Mouse (Mus musculus) CD8-positive naive resting alpha-beta T cell, adult 2 months (primary cell): Measurements from ENCODE around the gene Fbxo2.
"Not testable (repeated sequence)": the region's sequence is repeated elsewhere in the genome, so short reads cannot be mapped to it uniquely, and the experiment has no call there.

ENCODE experiments used
- DNase-seq, 2 experiments: peaks; one replicate each; pipeline ENCODE4 v3.0.0; 2022; ENCODE audit warnings: low read depth in 2 of 2, low spot score in 2 of 2

Gene Fbxo2

DNA sequence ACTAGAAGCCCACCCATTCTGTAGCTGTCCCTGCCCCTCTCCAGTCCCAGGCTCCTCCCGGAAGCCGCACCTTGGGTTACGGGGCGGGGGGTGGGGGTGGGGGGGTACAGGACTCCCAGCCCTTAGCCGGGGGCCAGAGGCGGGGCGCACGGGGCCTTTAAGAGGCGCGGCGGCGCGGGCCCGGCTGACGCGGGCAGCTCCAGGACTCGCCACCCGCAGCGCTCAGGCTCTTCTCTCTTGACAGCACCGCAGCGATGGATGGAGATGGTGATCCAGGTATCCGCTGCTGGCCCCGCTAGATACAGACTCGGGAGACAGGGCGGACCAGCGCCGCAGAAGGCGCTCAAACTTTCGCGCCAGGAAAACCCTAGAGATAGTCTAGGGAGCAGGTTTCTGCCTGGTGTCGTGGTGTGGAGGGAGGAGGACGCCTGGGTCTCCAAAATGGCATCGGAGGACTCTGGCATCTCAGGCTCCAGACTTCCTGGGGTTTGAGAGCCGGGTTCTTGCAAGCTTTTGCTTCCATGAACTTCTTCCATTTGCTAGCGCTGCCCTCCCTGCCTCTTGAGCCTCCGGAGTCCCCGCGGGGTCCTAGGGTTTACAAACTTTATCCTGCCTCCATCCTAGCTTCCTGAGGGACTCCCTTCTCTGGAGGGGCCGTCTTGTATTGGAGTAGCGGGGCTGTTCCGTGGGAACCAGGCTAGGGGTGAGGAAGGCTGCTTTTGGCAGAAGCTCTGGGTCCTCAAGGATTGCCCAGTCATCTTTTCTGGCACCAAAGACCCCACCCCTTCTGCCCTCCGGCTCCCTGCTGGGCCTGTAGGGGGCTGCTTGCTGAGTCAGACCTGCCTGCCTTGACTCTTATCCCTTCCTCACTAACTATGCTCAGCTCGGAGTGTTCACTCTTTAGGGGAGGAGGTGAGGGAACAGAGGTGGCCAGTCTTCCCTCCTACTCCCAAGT lies at the start of gene Fbxo2, which contains the start of gene Fbxo44:
TSS of gene Fbxo2 (plus strand) at position 186 of the 955 bp plus-strand sequence.
TSS of gene Fbxo44 (minus strand) at position 47 of the 955 bp plus-strand sequence.
- DNase-seq, result no peak

DNA sequence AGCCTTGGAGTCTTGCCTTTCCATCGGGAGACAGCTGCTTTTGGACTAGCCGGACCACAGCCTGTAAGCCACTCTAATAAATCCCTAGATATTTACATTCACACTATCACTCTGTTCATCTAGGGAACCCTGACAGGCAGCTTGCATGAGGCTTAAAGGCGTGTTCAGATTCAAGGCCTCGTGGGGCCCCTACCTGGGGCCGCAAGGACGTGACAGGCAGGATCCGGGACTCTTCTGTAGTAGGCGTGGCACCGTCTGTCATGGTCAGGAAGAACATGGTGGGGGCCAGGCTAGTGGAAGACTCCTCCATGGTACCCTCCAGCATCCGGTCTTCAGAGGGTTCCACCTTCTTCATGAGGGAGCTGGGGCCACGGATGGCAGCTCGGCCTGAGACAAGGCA lies 47.9 kb upstream of the Fbxo2 start:
- no peak for DNase-seq

DNA sequence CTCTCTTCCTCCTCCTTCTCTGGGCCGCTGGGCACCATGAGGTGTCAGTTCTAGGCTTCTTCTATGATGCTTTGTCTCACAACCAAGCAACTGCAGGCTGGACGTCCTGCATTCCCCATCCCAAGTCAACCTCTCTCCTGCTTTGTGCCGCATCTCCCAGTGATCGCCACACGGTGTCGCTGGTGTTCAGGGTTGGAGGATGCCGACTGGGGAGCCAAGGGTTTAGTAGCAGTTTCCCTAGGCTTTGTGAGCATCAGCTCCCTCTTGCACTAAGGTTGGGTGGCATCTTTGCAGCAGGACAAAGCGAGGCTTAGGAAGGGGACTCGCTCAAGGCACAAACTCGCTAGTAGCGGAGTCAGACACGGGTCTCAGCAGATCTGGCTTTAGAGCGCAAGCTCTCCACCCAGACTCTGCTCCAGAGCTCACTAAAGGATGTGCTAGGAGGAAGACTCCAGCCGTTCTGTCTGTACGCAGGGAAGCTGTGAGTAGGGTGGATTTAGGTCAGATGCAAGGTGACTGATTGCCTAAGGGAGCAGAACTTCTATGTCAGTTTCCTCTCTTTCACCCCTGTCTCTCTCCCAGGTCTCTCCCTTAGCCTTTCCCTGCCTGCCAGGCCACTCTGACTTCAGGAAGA lies 45.5 kb upstream of the Fbxo2 start:
- peak; percentile 69 to 82 for DNase-seq

DNA sequence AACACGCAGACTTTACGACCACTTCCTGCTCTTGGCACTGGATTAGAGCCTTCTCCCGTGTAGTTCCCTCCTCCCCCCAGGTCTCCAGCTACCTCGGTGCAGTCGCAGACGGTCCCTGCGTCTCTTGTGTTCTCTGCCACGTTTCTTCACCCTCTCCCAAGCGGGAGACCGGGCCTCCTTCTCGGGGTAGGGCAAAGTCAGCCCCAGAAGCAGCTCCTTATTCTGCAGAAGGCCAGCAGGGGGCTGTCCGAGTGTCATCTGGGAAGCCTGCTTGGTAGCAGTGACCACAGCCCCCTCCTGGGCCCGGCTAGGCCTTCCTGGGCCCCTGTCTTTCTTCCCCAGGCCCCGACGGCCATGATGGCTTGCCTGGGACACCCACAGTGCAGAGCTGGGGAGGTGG lies 45.0 kb upstream of the Fbxo2 start:
- DNase-seq, result no peak

DNA sequence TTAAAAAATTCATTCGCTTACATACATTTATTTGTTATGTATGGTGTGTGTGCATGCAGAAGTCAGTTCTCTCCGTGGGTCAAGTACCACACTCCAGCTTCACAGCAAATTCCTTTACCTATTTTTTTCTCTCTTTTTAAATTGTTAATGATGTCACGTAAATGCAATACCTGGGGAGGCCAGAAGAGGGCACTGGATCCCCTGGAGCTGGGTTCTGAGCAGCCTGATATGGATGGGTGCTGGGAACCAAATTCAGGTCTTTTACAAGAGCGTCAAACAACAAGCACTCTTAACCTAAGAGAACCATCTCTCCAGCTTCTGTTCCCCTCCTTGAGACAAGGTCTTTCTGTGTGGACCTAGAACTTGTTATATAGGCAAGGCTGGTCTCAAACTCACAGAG lies 43.8 kb upstream of the Fbxo2 start:
- DNase-seq, result no peak

DNA sequence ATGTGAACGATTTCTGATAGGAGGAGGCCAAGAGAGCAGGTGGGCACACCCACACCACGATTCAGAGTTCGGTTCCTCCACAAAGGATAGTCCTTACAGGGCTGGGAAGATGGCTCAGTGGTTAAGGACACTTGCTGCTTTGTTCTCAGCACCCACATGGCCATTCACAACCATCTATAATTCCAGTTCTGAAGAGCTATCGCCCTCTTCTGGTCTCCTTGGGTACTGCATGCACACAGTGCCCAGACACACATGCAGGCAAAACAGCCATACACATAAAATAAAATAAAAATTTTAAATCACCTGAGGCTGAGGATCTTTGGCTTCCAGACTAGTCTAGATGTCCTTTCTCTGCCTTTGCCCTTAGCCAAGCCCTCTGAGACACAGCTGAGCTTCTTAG lies 43.0 kb upstream of the Fbxo2 start:
- no peak for DNase-seq

DNA sequence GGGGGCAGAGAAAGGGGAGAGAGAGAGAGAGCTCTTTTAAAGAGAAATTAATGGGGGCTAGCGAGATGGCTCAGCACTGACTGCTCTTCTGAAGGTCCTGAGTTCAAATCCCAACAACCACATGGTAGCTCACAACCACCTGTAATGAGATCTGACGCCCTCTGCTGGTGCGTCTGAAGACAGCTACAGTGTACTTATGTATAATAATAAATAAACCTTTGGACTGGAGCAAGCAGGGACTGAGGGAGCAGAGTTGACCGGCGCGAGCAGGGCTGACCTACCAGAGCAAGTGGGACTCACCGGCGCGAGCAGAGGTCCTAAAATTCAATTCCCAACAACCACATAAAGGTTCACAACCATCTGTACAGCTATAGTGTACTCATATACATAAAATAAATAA lies 40.8 kb upstream of the Fbxo2 start:
- not testable (repeated sequence) for DNase-seq

DNA sequence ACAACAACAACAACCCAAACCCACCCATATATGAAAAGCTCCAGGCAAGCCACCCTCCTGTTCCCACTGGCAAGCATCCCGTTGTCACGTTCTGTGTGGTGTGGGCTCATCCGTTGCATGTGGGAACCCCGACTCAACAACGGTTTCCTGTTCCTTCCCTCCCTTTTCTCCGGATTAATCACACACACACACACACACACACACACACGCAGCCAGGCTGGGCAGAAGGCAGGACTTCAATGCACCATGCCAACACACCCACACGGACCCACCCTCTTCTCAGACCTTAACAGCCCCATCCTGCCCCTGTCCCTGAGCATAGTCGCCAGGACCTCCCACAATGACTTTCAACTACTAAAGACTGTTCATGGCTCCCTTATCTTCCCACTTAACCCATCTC lies 39.9 kb upstream of the Fbxo2 start:
- no peak for DNase-seq

DNA sequence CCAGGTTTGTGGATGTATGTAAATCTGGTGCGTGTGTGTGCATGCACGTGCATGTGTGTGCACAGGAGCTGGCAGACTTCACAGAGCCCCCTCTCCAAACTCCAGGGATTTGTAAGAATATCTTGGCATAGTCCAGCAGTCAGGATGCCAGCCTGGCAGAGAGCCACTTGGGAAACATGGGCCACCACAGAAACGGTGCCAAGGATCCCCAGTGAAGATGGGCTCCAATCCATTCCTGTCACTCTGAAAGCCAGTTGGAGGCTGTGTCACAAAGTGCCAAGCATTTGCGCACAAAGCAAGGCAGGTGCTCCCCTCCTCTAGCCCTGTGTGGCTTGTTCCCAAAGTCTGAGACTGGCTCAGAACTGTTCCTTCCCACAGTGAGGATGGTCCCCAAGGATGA lies 39.1 kb upstream of the Fbxo2 start:
- no peak for DNase-seq

DNA sequence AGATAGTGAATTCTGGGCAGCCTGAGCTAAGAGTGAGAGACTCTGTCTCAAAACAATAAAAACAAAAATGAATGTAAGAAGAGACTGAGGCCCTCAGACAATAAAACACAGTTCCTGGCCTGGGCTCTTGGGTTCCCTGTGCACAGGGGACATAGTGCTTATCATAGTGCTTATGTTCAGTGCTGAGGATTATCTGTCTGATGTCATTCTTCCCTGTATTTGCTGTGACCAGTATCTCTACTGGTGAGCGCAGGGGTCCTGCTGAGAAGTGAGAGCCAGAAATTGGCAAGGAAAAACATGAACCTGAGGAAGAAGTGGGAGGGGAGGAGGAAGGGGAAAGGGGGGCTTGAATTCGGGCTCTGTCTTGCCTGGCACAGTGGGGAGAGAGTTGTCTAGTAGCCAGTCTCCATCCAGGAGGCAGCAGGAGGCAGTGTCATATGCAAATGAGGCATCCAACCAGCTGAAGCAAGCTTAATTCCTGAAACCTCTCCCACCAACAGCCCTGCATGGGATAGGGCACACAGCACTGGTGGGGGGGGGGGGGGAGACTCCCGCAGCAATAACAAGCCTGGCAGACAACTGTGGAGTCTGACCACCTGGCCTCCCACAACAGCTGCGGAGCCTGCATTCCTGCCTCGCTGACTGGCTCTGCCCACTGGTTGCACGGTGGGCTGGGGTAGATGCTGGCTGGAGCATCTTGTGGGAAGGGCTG lies 38.3 kb upstream of the Fbxo2 start:
- DNase-seq, result no peak

DNA sequence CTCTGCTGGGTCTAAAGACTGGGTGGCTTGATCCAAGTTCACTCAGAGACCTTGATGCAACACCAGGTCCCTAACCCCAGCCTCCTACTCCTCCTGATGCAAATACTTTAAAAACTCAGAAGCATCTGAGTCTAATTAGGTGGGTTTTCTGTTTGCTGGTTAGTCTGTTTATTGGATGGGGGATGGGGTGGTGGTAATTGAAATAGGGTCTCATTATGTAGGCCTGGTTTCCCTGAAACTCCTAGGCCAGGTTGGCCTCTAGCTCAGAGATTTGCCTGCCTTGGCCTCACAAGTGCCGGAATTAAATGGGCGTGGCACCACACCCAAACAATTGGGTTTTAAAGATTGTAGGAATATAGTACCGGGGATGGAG lies 37.7 kb upstream of the Fbxo2 start:
- no peak for DNase-seq

DNA sequence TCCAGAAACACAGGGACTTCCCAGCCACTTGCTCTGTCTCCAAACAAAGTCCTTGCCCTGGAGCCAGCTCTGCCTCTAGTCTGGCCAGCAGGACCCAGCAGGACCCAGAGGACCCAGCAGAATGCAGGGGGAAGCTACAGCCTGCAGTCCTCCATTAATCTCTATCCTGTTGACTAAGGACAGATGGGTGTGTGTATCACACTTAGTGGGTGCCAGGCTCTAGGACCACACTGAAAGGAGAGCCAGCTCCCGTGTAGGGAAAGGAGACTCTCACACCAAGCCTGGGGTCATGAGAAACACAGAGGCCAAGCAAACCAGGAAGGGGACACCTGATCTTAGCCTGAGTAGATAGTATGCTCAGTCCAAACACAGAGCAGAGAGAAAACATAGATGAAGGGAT lies 32.2 kb upstream of the Fbxo2 start:
- no peak for DNase-seq

DNA sequence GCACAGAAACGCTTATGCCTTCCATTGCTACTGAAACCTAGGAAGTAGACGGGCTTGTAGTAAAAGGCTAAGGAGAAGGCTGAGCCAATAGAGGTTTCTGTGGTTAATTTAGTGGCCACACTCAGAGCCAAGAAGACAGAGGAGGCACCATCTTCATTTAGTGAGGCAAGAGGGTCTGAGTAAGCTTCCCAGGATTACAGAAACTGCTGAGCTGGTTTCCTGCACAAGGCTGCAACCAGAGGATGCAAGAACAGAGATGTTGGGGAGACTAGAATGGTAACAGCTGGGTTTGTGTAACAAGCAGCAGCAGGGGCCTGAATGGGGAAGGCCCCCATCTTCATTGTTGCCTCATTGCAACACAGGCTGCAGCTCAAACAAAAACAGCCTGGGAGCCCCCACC lies 31.7 kb upstream of the Fbxo2 start:
- DNase-seq, result no peak

DNA sequence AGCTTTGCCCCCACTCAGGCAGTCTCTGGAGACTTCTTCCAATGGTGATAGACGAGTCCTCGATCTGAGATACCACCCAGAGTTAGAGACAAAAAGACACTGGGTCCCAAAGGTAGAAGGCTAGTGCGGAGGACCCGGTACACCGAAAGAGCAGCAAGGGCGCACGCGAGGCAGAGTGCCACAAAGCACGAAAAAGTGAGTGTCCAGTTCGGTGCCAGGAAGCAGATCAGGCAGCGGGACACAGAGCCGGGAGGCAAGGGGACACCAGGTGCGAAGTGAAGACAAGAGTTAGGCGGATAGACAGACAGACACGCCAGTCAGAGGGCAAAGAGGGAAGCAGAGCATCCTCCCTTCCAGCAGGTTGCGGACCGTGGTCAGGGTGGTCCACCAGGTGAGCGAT lies 30.3 kb upstream of the Fbxo2 start, which contains the start of gene Mad2l2:
TSS of gene Mad2l2 (plus strand) at position 252 of the 400 bp plus-strand sequence.
- no peak for DNase-seq

DNA sequence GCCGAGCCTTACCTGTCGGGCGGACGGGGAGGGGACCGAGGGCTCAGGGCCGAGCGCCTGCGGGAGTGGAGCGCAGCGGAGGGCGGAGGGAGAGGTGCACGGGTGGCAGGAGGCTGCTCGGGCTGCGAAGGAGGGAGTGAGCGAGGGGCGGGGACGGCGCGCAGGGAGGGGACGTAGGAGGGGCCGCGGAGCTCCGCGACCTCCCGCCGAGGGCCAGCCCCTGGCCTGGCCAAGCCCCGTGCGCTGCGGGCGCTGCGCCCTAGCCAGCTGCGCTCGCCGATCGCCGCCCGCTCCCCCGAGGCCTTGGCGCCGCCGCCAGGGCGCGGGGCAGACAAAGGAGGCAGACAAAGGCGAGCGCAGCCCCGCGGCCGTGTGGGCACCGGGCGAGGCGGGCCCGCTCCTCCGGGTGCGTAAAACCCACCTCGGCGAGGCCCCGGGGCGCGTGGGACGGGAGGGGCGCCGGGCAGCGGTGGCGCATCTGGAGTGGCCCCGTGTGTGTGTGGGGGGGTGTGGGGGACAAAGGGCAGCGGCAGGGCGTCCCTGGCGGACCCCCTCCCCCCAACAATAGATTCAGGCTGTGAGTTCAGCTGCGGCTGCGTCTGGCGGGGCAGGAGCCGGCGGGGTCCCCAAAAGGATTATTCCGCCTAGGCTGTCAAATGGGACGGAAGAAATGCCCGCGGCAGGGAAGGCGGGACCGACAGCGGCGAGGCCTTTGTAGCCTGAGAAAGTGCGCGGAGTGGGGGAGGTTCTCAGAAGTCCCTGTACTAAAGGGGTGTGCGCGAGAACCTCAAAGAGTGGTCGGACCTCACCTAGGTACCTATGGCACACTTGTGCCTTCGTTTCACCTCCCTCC lies 29.6 kb upstream of the Fbxo2 start, which contains the start of gene Draxin:
TSS of gene Draxin (minus strand) at position 138 of the 853 bp plus-strand sequence.
- DNase-seq, result no peak

DNA sequence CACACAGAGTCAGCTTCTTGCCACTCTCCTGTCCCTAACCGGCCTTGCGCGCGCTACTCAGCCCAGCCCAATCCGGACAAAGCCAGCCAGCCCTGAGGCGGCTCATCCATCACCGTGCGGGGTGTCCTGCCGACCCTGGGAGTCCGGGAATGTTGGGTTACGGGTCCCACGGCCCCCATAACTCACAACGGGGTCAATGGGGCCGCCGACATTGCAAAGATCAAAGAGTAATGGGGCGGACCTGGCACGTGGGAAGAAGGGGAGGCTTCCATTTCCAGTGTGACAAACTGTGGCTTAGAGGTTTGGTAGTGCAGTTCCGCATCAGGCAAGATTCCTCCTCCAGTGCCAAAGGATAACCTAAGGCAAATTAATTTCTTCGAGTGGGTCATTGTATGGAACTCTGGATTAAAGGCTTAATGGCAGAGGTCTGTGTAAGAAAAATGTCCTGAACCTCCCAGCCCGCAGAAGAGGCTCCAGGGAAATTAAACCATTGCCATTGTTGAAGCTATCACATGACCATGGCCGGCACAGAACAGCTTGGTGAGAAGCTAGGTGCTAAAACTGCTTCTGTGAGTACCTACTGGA lies 28.8 kb upstream of the Fbxo2 start:
- DNase-seq, result no peak

DNA sequence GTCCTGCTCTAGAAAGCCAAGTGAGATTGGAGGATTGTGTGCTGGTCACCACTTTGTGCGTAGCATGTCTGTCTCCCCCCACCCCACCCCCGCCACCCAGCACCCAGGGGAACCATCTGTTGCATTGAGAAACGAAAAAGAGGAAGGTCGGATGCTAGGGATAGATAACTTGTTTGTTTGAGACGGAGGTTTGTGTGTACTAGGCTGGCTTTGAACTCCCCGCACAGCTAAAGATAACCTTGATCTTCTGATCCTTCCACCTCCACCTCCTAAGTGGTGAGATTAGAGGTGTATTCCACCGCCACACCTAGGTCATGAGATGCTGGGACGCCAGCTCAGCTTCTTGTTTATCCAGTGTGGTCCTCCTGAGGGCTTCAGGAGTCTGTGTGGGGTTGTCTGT lies 25.4 kb upstream of the Fbxo2 start:
- DNase-seq, result no peak

DNA sequence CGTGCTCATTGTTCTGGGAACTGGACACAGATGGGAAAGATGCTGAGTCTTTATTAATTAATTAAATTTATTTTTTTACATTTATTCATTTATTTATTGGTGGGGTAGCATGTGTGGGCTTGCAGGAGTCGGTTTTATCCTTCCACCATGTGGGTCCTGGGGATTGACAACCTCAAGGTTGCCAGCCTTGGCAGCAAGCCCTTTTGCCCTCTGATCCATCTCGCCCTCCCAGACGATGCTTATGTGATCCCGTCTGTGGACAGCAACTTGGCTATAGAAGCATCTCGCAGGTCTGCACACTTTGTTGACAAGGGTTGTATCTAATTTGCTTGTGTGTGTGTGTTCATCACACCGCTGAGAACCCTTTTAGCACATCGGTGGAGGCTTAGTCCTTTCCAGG lies 22.9 kb upstream of the Fbxo2 start:
- no peak for DNase-seq

DNA sequence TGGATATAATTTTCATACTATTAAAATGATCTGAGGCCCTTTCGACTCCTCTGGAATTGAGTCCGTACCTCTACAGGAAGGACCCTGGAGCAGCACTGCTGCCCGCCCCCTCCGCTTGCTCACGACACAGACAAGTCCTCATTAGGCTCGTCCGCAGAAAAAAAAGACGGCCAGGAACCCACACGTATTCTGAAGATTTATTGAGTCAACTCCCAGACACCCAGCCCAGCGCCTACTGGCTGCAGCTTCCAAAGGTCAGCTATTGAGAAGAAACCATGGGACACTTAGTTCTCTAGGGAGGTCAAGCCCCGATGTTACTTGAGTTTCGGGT lies 20.7 kb upstream of the Fbxo2 start:
- DNase-seq, result no peak
